Mouse (Mus musculus) CH12.LX (cell line): ENCODE results near the gene Ccdc32. TPM values are rescaled to one million over a fixed set of nuclear protein-coding genes. Genes with fewer than 3 reads are reported as not detected.
A peak's percentile ranks its signal among the peaks of the same experiment; 100 is the strongest.

ENCODE experiments used
- DNase-seq: peaks from one replicate; pipeline ENCODE4 v3.0.0-alpha.2; 2013; ENCODE audit errors: extremely low read depth
- H3K27ac ChIP-seq: 2 replicates; pipeline ENCODE4 v1.5.1; 2012; ENCODE audit warnings: low read depth, mild to moderate bottlenecking, control low read depth, moderate library complexity; ENCODE audit not compliant: insufficient read depth
- H3K27me3 ChIP-seq: replicated peaks from 2 replicates; pipeline ENCODE3; 2012; ENCODE audit warnings: inconsistent platforms
- H3K36me3 ChIP-seq, 2 experiments: replicated peaks in 1 of 2; 2 replicates each; pipeline versions ENCODE3 to v1.6.1; 2012; ENCODE audit warnings: inconsistent platforms in 1 of 2, low read length in 1 of 2, mild to moderate bottlenecking in 1 of 2, mixed read lengths in 1 of 2, moderate library complexity in 1 of 2; ENCODE audit not compliant: control insufficient read depth in 1 of 2, insufficient read depth in 1 of 2
- H3K4me1 ChIP-seq, 2 experiments: 2 replicates each; pipeline ENCODE4 v1.6.1; 2012; ENCODE audit warnings: inconsistent platforms in 1 of 2, moderate library complexity in 1 of 2; ENCODE audit not compliant: insufficient read depth in 2 of 2, control insufficient read depth in 1 of 2
- H3K4me2 ChIP-seq: 2 replicates; pipeline ENCODE4 v1.6.1; 2012; ENCODE audit warnings: low read depth, mild to moderate bottlenecking, control low read depth; ENCODE audit not compliant: poor library complexity, insufficient read depth, severe bottlenecking
- H3K4me3 ChIP-seq, 3 experiments: fragments of 150-350 bp in 1 of 3; sonication (generic) in 1 of 3; replicated peaks in 1 of 3; 2 replicates each; pipeline versions ENCODE3 to v1.5.1; 2011 to 2012; ENCODE audit warnings: low read depth in 2 of 3, low read length in 2 of 3, mild to moderate bottlenecking in 2 of 3, moderate library complexity in 2 of 3, control low read depth in 1 of 3, improper control_type of control experiment in 1 of 3, inconsistent platforms in 1 of 3, mixed read lengths in 1 of 3; ENCODE audit not compliant: poor library complexity in 1 of 3
- H3K79me2 ChIP-seq: replicated peaks from 2 replicates; pipeline ENCODE4 v1.6.1; 2012; ENCODE audit warnings: mild to moderate bottlenecking, moderate library complexity; ENCODE audit not compliant: control insufficient read depth, poor library complexity, insufficient read depth, severe bottlenecking; ENCODE audit errors: extremely low read depth
- H3K9ac ChIP-seq: 2 replicates; pipeline ENCODE4 v1.6.1; 2012; ENCODE audit warnings: low read depth, mild to moderate bottlenecking, control low read depth, moderate library complexity; ENCODE audit not compliant: insufficient read depth
- H3K9me3 ChIP-seq: replicated peaks from 2 replicates; pipeline ENCODE3; 2012; ENCODE audit warnings: low read length, inconsistent platforms, mixed read lengths
- BHLHE40 ChIP-seq: IDR thresholded peaks from 2 replicates; pipeline ENCODE4 v1.6.1; 2011; ENCODE audit warnings: mild to moderate bottlenecking, low read depth, low read length, improper control_type of control experiment
- CHD2 ChIP-seq: IDR thresholded peaks from 2 replicates; pipeline ENCODE4 v1.6.1; 2011; ENCODE audit warnings: low read length, improper control_type of control experiment
- CTCF ChIP-seq, 2 experiments: IDR thresholded peaks in 1 of 2; conservative IDR thresholded peaks in 1 of 2; 2 replicates each; pipeline ENCODE4 v1.5.1; 2011 to 2012; ENCODE audit warnings: low read depth in 2 of 2, low read length in 2 of 2, improper control_type of control experiment in 1 of 2, inconsistent platforms in 1 of 2, mild to moderate bottlenecking in 1 of 2, moderate library complexity in 1 of 2
- E2F4 ChIP-seq: IDR thresholded peaks from 2 replicates; pipeline ENCODE4 v1.6.1; 2011; ENCODE audit warnings: low read depth, low read length, improper control_type of control experiment; ENCODE audit not compliant: insufficient replicate concordance
- ELF1 ChIP-seq: IDR thresholded peaks from 2 replicates; pipeline ENCODE4 v1.6.1; 2014; ENCODE audit warnings: low read depth, mild to moderate bottlenecking, inconsistent platforms, low read length, improper control_type of control experiment
- EP300 ChIP-seq: IDR thresholded peaks from 2 replicates; pipeline ENCODE4 v1.6.1; 2011; ENCODE audit warnings: low read length, improper control_type of control experiment
- ETS1 ChIP-seq: conservative IDR thresholded peaks from 2 replicates; pipeline ENCODE4 v1.6.1; 2012; ENCODE audit warnings: low read depth, mild to moderate bottlenecking, inconsistent platforms, low read length, improper control_type of control experiment, moderate library complexity
- GABPA ChIP-seq: IDR thresholded peaks from 2 replicates; pipeline ENCODE4 v1.6.1; 2012; ENCODE audit warnings: low read depth, low read length, improper control_type of control experiment, inconsistent platforms; ENCODE audit not compliant: insufficient replicate concordance
- HCFC1 ChIP-seq: IDR thresholded peaks from 2 replicates; pipeline ENCODE4 v1.6.1; 2012; ENCODE audit warnings: low read depth, mild to moderate bottlenecking, inconsistent platforms, low read length, improper control_type of control experiment
- JUN ChIP-seq: IDR thresholded peaks from 2 replicates; pipeline ENCODE4 v1.6.1; 2011; ENCODE audit warnings: low read depth, mild to moderate bottlenecking, low read length, improper control_type of control experiment, moderate library complexity; ENCODE audit not compliant: insufficient read depth
- KAT2A ChIP-seq: IDR thresholded peaks from 2 replicates; pipeline ENCODE4 v1.6.1; 2012; ENCODE audit warnings: low read length, improper control_type of control experiment, inconsistent platforms; ENCODE audit not compliant: insufficient replicate concordance
- MAZ ChIP-seq: IDR thresholded peaks from 2 replicates; pipeline ENCODE4 v1.6.1; 2012; ENCODE audit warnings: low read depth, mild to moderate bottlenecking, inconsistent platforms, low read length, improper control_type of control experiment, moderate library complexity
- MEF2A ChIP-seq: IDR thresholded peaks from 2 replicates; pipeline ENCODE4 v1.6.1; 2014; ENCODE audit warnings: low read depth, mild to moderate bottlenecking, inconsistent platforms, low read length, improper control_type of control experiment, borderline replicate concordance
- MXI1 ChIP-seq: IDR thresholded peaks from 2 replicates; pipeline ENCODE4 v1.6.1; 2011; ENCODE audit warnings: mild to moderate bottlenecking, low read depth, low read length, improper control_type of control experiment
- NRF1 ChIP-seq: IDR thresholded peaks from 2 replicates; pipeline ENCODE4 v1.6.1; 2014; ENCODE audit warnings: low read depth, mild to moderate bottlenecking, inconsistent platforms, low read length, improper control_type of control experiment, moderate library complexity
- PAX5 ChIP-seq: IDR thresholded peaks from 2 replicates; pipeline ENCODE4 v1.6.1; 2012; ENCODE audit warnings: low read length, inconsistent platforms, mixed read lengths
- POLR2AphosphoS2 ChIP-seq: IDR thresholded peaks from 2 replicates; pipeline ENCODE4 v1.6.1; 2011; ENCODE audit warnings: low read depth, low read length, improper control_type of control experiment
- RAD21 ChIP-seq: IDR thresholded peaks from 2 replicates; pipeline ENCODE4 v1.6.1; 2011; ENCODE audit warnings: low read depth, mild to moderate bottlenecking, low read length, improper control_type of control experiment, moderate library complexity
- SIN3A ChIP-seq: IDR thresholded peaks from 2 replicates; pipeline ENCODE4 v1.6.1; 2012; ENCODE audit warnings: low read length, improper control_type of control experiment, inconsistent platforms
- SMC3 ChIP-seq: IDR thresholded peaks from 2 replicates; pipeline ENCODE4 v1.6.1; 2011; ENCODE audit warnings: low read depth, low read length, improper control_type of control experiment
- TBP ChIP-seq: conservative IDR thresholded peaks from 2 replicates; pipeline ENCODE4 v1.6.1; 2011; ENCODE audit warnings: low read depth, low read length, improper control_type of control experiment
- UBTF ChIP-seq: IDR thresholded peaks from 2 replicates; pipeline ENCODE4 v1.6.1; 2012; ENCODE audit warnings: low read depth, mild to moderate bottlenecking, inconsistent platforms, low read length, improper control_type of control experiment, moderate library complexity
- USF2 ChIP-seq: conservative IDR thresholded peaks from 2 replicates; pipeline ENCODE4 v1.6.1; 2011; ENCODE audit warnings: low read depth, low read length, improper control_type of control experiment
- ZC3H11A ChIP-seq: IDR thresholded peaks from 2 replicates; pipeline ENCODE4 v1.6.1; 2012; ENCODE audit warnings: low read depth, mild to moderate bottlenecking, inconsistent platforms, low read length, improper control_type of control experiment
- ZKSCAN1 ChIP-seq: IDR thresholded peaks from 2 replicates; pipeline ENCODE4 v1.6.1; 2012; ENCODE audit warnings: low read depth, inconsistent platforms, low read length, improper control_type of control experiment, borderline replicate concordance
- ZMIZ1 ChIP-seq: IDR thresholded peaks from 2 replicates; pipeline ENCODE4 v1.6.1; 2012; ENCODE audit warnings: low read depth, mild to moderate bottlenecking, inconsistent platforms, low read length, improper control_type of control experiment
- ZNF384 ChIP-seq: IDR thresholded peaks from 2 replicates; pipeline ENCODE4 v1.6.1; 2012; ENCODE audit warnings: low read depth, low read length, improper control_type of control experiment, inconsistent platforms
- dilution Hi-C: fragments of 300-500 bp; cut with MboI; formaldehyde crosslinking; loops from 2 replicates; pipeline ENCODE4 v1.14.3; 2020; ENCODE audit warnings: low sequenced_read_pairs; ENCODE audit not compliant: extremely low pct_unique_long_range_greater_than_20kb, extremely low pct_ligation_motif_present
- in situ Hi-C: fragments of 300-500 bp; cut with MboI; formaldehyde crosslinking; loops from 3 replicates; pipeline ENCODE4 v1.14.3; 2019; ENCODE audit warnings: low sequenced_read_pairs, low pct_ligation_motif_present, low pct_unique_long_range_greater_than_20kb, mixed read lengths
- polyA plus RNA-seq: library from polyadenylated mRNA; unstranded; fragments of >175 nt; gene quantifications from 2 replicates; pipeline ENCODE4 v1.2.1, GENCODE M21; 2012; ENCODE audit warnings: low read depth; ENCODE audit not compliant: insufficient read length
- total RNA-seq, 2 experiments: library from RNA; depleted of rRNA; stranded (reverse); fragments of 300-350 nt in 1 of 2; fragments of >200 nt in 1 of 2; gene quantifications; 2 replicates each; pipeline ENCODE4 v1.2.3; 2012 to 2014

Gene Ccdc32
- total and polyA plus RNA-seq, 3 experiments, result 11.5 to 18.3 (median 11.7) TPM

GRCm38 (mm10) chr2:119019131-119019530 lies 10.1 kb downstream of the Ccdc32 start:
- Histone ChIP-seq H3K79me2 (no peaks in the 10 kb centered on the region), H3K9me3 (peaks cover 17% of the 10 kb centered on the region), H3K4me2 (no peak overlapping the region), H3K27me3 (no peaks in the 10 kb centered on the region), H3K9ac (no peak overlapping the region), H3K4me1 (peaks cover 5 to 26% of the 10 kb centered on the region in 2 experiments; a peak in 3 of 4 replicates), H3K4me3 (no peak overlapping the region), H3K27ac (no peak overlapping the region), H3K36me3 (peaks cover 42 to 64% of the 10 kb centered on the region in 2 experiments)
- in situ Hi-C loops (no loop called here), dilution Hi-C loops (no loop called here)
- peak; percentile 27 for DNase-seq
- no peak for TF ChIP-seq TBP
- peak in 1 of 2 experiments; percentile 37; a peak in 2 of 4 replicates for TF ChIP-seq CTCF (conservative IDR thresholded peaks at IDR 0.05 in 1 of 2, IDR thresholded peaks at IDR 0.05 in 1 of 2; ENCODE audit: low read depth in 2 of 2, low read length in 2 of 2)
- no peak for TF ChIP-seq EP300
- TF ChIP-seq NRF1, result no peak
- no peak for TF ChIP-seq KAT2A
- TF ChIP-seq ETS1, result no peak
- peak; percentile 8; the same call in 1 of the 2 replicates for TF ChIP-seq RAD21
- no peak for TF ChIP-seq MEF2A
- TF ChIP-seq ZKSCAN1, result no peak
- no peak for TF ChIP-seq PAX5
- TF ChIP-seq MXI1, result no peak
- no peak for TF ChIP-seq BHLHE40
- no peak for TF ChIP-seq SIN3A
- no peak for TF ChIP-seq JUN
- no peak for TF ChIP-seq ELF1
- no peak for TF ChIP-seq MAZ

GRCm38 (mm10) chr2:119018391-119019122 lies 10.6 kb downstream of the Ccdc32 start:
- Histone ChIP-seq H3K9me3 (peaks cover 17% of the 10 kb centered on the region), H3K9ac (no peak overlapping the region)
- TF ChIP-seq ZNF384, result no peak
- TF ChIP-seq GABPA, result no peak
- TF ChIP-seq MAZ, result no peak
- no peak for TF ChIP-seq POLR2AphosphoS2
- TF ChIP-seq USF2, result no peak
- no peak for TF ChIP-seq CHD2
- no peak for TF ChIP-seq SMC3
- TF ChIP-seq CTCF (conservative IDR thresholded peaks at IDR 0.05 in 1 of 2, IDR thresholded peaks at IDR 0.05 in 1 of 2; ENCODE audit: low read depth in 2 of 2, low read length in 2 of 2), result no peak
- no peak for TF ChIP-seq ZC3H11A
- no peak for TF ChIP-seq ZKSCAN1
- no peak for TF ChIP-seq UBTF
- no peak for TF ChIP-seq ELF1
- TF ChIP-seq E2F4, result no peak
- TF ChIP-seq RAD21, result no peak
- TF ChIP-seq HCFC1, result no peak
- TF ChIP-seq MXI1, result no peak
- TF ChIP-seq ZMIZ1, result no peak
- TF ChIP-seq TBP, result no peak
- TF ChIP-seq, all 38 proteins: peak for 0
- H3K36me3 ChIP-seq, result peaks cover 42 to 59% of the 10 kb centered on the region in 2 experiments
- in situ Hi-C loops, result no loop called here
- no peak overlapping the region for H3K4me2 ChIP-seq
- H3K27me3 ChIP-seq, result no peaks in the 10 kb centered on the region
- dilution Hi-C loops, result no loop called here
- H3K27ac ChIP-seq, result no peak overlapping the region
- no peaks in the 10 kb centered on the region for H3K79me2 ChIP-seq
- DNase-seq, result no peak
- peaks cover 5 to 26% of the 10 kb centered on the region in 2 experiments; a peak in 3 of 4 replicates for H3K4me1 ChIP-seq
- no peak overlapping the region for H3K4me3 ChIP-seq
